Mouse (Mus musculus): ENCODE measurements around the gene Thnsl2. TPM values are rescaled to one million over a fixed set of nuclear protein-coding genes. Genes with fewer than 3 reads are reported as not detected.

Gene Thnsl2
- total RNA-seq, 4 experiments from 2014 or later, result 8.9 to 12.8 (median 9.8) TPM

Other genes starting within 250 kb of the Thnsl2 start
- not detected for gene Tex37, start 225.5 kb downstream of the Thnsl2 start, total RNA-seq (2022)
- gene Foxi3, start 187.9 kb downstream of the Thnsl2 start, total RNA-seq (2022), result not detected
- gene Fabp1, start 55.4 kb upstream of the Thnsl2 start, total RNA-seq (2022), result 1 to 10 TPM in 1 of 4 experiments, not detected in 3; 1.4 TPM
- 10 to 100 TPM; 25.0 to 34.8 (median 27.7) TPM for gene Krcc1, start 127.2 kb upstream of the Thnsl2 start, total RNA-seq (2022)
- 100 to 1,000 TPM; 334 to 392 (median 347) TPM for gene Smyd1, start 177.8 kb upstream of the Thnsl2 start, total RNA-seq (2022)
- gene Cd8b1, start 178.3 kb upstream of the Thnsl2 start, total RNA-seq (2022), result not detected
- not detected for gene Cd8a, start 229.0 kb upstream of the Thnsl2 start, total RNA-seq (2022)